Mouse (Mus musculus): ENCODE measurements around the gene Polr3e.

DNA sequence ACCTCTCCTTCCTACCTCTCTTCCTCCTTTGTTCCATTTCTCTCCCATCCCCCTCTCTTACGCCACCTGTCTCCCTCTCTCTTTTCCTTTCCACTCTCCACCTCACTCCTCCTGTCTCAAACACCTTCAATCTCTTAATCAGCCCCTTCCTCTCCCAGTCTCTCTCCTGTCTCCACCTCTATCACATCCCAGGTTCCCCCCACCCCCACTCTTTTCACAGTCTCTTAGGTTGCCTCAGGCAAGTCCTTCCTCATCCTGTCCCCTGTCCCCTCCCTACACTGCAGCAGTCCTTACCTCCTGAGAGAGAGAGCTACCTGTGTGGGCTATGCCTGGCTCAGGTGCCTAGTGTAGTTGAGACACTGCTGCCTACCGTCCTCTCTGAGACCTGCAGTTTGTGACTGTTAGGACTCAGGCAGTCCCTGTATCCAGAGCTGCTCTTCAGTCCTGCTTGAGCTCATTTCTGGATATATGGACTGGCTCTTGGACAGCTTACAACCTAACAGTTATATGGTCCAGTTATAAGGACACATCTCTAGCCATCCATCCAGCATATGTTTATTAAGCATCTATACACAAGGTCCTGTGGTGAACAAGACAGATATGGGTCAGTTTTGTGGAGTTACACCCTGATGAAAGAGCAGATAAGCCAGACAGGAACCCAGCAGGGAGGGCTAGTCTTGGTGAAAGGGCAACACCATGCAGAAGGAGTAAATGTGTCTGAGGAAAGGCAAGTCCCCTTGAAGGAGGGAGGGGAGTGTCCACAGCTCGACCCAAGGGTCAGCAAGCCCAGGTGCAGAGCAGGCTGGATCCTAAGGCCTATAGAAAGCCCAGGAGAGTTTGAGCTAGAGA, 41.8 kb upstream of the Polr3e start:
- TF ChIP-seq POLR2A (IDR thresholded peaks at IDR 0.05; ENCODE audit: extremely low read depth, insufficient read depth, low read length): no peak
- no peak for TF ChIP-seq CTCF (IDR thresholded peaks at IDR 0.05; ENCODE audit: low read depth, low read length)
